Mouse (Mus musculus) forebrain, embryonic 13.5 days (tissue): ENCODE data around the gene Dcaf8. TPM values are rescaled to one million over a fixed set of nuclear protein-coding genes. Genes with fewer than 3 reads are reported as not detected.

Experiments
- ATAC-seq: fragments of 200-750 bp; cut with Nextera tagmentation; 2 replicates; pipeline ENCODE4 v1.8.0; 2017
- H3K27ac ChIP-seq: fragments of 300-500 bp; sonication (generic); 2 replicates; pipeline ENCODE4 v1.5.1; 2015; ENCODE audit warnings: inconsistent platforms, mild to moderate bottlenecking, moderate library complexity
- H3K27me3 ChIP-seq: fragments of 300-500 bp; sonication (generic); 2 replicates; pipeline ENCODE4 v1.6.1; 2015; ENCODE audit warnings: mild to moderate bottlenecking, inconsistent platforms
- H3K36me3 ChIP-seq: fragments of 300-500 bp; sonication (generic); 2 replicates; pipeline ENCODE4 v1.6.1; 2015; ENCODE audit warnings: mild to moderate bottlenecking, inconsistent platforms; ENCODE audit not compliant: poor library complexity, severe bottlenecking
- H3K4me1 ChIP-seq: fragments of 300-500 bp; sonication (generic); 2 replicates; pipeline ENCODE4 v1.6.1; 2015; ENCODE audit warnings: inconsistent platforms
- H3K4me2 ChIP-seq: fragments of 300-500 bp; sonication (generic); 2 replicates; pipeline ENCODE4 v1.6.1; 2015; ENCODE audit warnings: inconsistent platforms, mild to moderate bottlenecking, moderate library complexity
- H3K4me3 ChIP-seq: fragments of 300-500 bp; sonication (generic); 2 replicates; pipeline ENCODE4 v1.5.1; 2015; ENCODE audit warnings: mild to moderate bottlenecking, inconsistent platforms
- H3K9ac ChIP-seq: fragments of 300-500 bp; sonication (generic); 2 replicates; pipeline ENCODE4 v1.6.1; 2015; ENCODE audit warnings: mild to moderate bottlenecking, inconsistent platforms
- H3K9me3 ChIP-seq: fragments of 300-500 bp; sonication (generic); replicated peaks from 2 replicates; pipeline ENCODE4 v1.6.1; 2016; ENCODE audit warnings: inconsistent platforms
- WGBS: fragments of 180-500 bp; shearing (Covaris S2); methylation state at CpG from one replicate; pipeline ENCODE4 v1.1.7; 2015; 5-methylcytosine and 5-hydroxymethylcytosine counted together
- polyA plus RNA-seq: library from polyadenylated mRNA; unstranded; fragments of >200 nt; fragmentation: Nextera tagmentation; extraction: Ambion mirVana; gene quantifications from 2 replicates; pipeline ENCODE4 v1.2.1, GENCODE M21; 2015

The Dcaf8 gene
- polyA plus RNA-seq, 1 experiment from 2014 or later, result 112 TPM

- Histone ChIP-seq H3K9ac (peak overlapping the region; percentile 98), H3K27ac (peak overlapping the region; percentile 98), H3K9me3 (no peaks in the 10 kb centered on the region), H3K27me3 (no peaks in the 10 kb centered on the region), H3K4me3 (0 out of 2 replicates have a peak overlapping the region, but pooled peaks have one; percentile 88), H3K4me2 (peak overlapping the region; percentile 95), H3K4me1 (peaks cover 53% of the 10 kb centered on the region), H3K36me3 (no peaks in the 10 kb centered on the region)
- peak; percentile 3; the same call in 1 of the 2 replicates for ATAC-seq
- WGBS, result 6% methylated on average over 7 of the region's 7 CpGs
Observed at GRCm38 (mm10) chr1:172207111-172207584, 59.3 kb downstream of the Dcaf8 start.

DNA sequence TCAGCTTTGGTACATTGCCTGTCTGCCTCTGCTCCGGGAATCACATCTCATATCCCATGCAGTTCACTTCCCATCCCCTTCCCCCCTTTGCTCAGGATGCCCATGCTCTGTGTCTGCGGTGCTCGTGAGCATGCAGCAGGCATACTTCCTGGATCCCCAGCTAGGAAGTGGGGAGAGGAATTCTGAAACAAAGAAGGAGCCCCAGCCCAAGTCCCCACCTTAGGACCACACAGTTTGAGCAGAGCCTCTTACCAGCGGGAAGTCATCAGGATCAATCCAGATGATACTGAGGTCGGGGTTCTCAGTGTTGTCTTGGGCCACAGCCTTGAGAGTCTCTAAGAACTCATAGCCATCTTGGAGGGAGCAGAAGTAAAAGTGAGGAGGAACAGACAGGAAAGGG is 64.9 kb downstream of the Dcaf8 start:
- ATAC-seq, result no peak

GRCm38 (mm10) chr1:172213771-172214170 is 65.9 kb downstream of the Dcaf8 start:
- no peak for ATAC-seq
- H3K27me3 ChIP-seq, result no peaks in the 10 kb centered on the region
- H3K4me1 ChIP-seq, result peaks cover 45% of the 10 kb centered on the region
- 45% methylated on average over 4 of the region's 4 CpGs for WGBS
- H3K36me3 ChIP-seq, result no peaks in the 10 kb centered on the region
- H3K9me3 ChIP-seq, result no peaks in the 10 kb centered on the region
- no peak overlapping the region for H3K4me2 ChIP-seq
- H3K9ac ChIP-seq, result no peak overlapping the region
- peak overlapping the region; percentile 64 for H3K27ac ChIP-seq
- H3K4me3 ChIP-seq, result no peak overlapping the region

More for the DNA sequence above, 64.9 kb downstream of the Dcaf8 start:
- no peak overlapping the region for H3K9ac ChIP-seq
- no peaks in the 10 kb centered on the region for H3K36me3 ChIP-seq
- no peak overlapping the region for H3K4me3 ChIP-seq
- H3K9me3 ChIP-seq, result no peaks in the 10 kb centered on the region
- no peak overlapping the region for H3K4me2 ChIP-seq
- 52% methylated on average over 5 of the region's 5 CpGs for WGBS
- 0 out of 2 replicates have a peak overlapping the region, but pooled peaks have one; percentile 10 for H3K27ac ChIP-seq
- H3K4me1 ChIP-seq, result peaks cover 35% of the 10 kb centered on the region
- no peaks in the 10 kb centered on the region for H3K27me3 ChIP-seq

DNA sequence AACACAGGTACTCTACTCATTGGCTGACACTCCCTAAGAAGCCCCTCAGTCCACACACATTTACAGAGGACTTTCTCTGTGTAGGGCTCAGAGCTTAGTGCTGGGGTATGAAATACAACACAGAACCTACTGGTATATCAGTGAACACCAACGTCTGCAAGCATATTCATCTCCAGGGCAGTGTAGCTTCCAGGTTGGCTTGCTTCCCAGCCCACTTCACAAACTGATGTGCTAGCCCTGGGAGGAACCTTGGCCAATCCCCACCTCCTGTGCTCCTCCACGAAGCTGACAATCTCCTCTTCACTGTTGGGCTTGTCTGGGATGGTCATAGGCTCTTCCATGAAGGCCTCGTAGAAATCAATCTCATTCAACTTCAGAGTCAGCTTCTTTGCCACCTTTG is 66.9 kb downstream of the Dcaf8 start:
- H3K9me3 ChIP-seq, result no peaks in the 10 kb centered on the region
- no peaks in the 10 kb centered on the region for H3K36me3 ChIP-seq
- H3K4me2 ChIP-seq, result no peak overlapping the region
- H3K9ac ChIP-seq, result no peak overlapping the region
- ATAC-seq, result no peak
- WGBS, result 64% methylated on average over 3 of the region's 3 CpGs
- H3K4me3 ChIP-seq, result no peak overlapping the region
- H3K27ac ChIP-seq, result no peak overlapping the region
- no peaks in the 10 kb centered on the region for H3K27me3 ChIP-seq
- H3K4me1 ChIP-seq, result peaks cover 55% of the 10 kb centered on the region

DNA sequence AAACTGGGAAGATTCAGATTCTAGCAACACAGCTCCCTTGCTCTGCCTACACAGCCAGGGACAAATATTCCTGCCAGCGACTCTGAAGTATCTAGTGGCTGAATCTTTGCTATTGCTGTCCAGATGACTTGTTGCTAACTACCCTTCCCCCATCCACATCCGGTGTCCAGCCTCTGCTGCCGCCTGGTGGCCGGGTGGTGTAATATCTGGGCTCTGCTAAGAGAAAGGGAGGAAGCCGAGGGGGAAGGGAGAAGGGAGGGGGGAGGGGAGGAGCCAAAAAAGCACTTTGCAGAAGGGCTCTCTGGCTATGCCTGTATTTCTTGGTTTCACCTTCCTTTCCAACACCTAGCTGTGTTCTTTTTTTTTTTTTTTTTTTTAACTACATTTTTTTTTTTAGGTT is 69.3 kb downstream of the Dcaf8 start:
- H3K4me2 ChIP-seq, result peak overlapping the region; percentile 43
- peak overlapping the region; percentile 34; the same call in 1 of the 2 replicates for H3K9ac ChIP-seq
- no peaks in the 10 kb centered on the region for H3K36me3 ChIP-seq
- H3K4me1 ChIP-seq, result peaks cover 79% of the 10 kb centered on the region
- H3K27me3 ChIP-seq, result no peaks in the 10 kb centered on the region
- H3K9me3 ChIP-seq, result no peaks in the 10 kb centered on the region
- ATAC-seq, result peak; percentile 60
- peak overlapping the region; percentile 35; the same call in 1 of the 2 replicates for H3K27ac ChIP-seq
- WGBS, result 0% methylated on average over 5 of the region's 5 CpGs
- no peak overlapping the region for H3K4me3 ChIP-seq

- H3K36me3 ChIP-seq, result no peaks in the 10 kb centered on the region
- H3K27ac ChIP-seq, result peak overlapping the region; percentile 45; the same call in 1 of the 2 replicates
- H3K27me3 ChIP-seq, result no peaks in the 10 kb centered on the region
- H3K9me3 ChIP-seq, result no peaks in the 10 kb centered on the region
- H3K9ac ChIP-seq, result no peak overlapping the region
- H3K4me1 ChIP-seq, result peaks cover 77% of the 10 kb centered on the region
- WGBS, result 54% methylated on average over 15 of the region's 15 CpGs
- ATAC-seq, result no peak
- no peak overlapping the region for H3K4me2 ChIP-seq
- no peak overlapping the region for H3K4me3 ChIP-seq
Observed at GRCm38 (mm10) chr1:172218164-172218910, 70.5 kb downstream of the Dcaf8 start.

GRCm38 (mm10) chr1:172219451-172220406 is 71.8 kb downstream of the Dcaf8 start, which contains the start of gene Casq1:
Gene Casq1, minus strand, starts transcription at chr1:172219868.
- Histone ChIP-seq H3K4me2 (peak within 1 kb of the TSS; percentile 10; the same call in 1 of the 2 replicates), H3K36me3 (no peaks in the 10 kb centered on the region), H3K9ac (no peak within 1 kb of the TSS), H3K9me3 (no peaks in the 10 kb centered on the region), H3K4me1 (peaks cover 63% of the 10 kb centered on the region), H3K27me3 (no peaks in the 10 kb centered on the region), H3K4me3 (no peak within 1 kb of the TSS), H3K27ac (peak within 1 kb of the TSS; percentile 45)
- 75% methylated on average over 19 of the region's 19 CpGs for WGBS
- ATAC-seq, result no peak

- peak; percentile 55 for ATAC-seq
- no peaks in the 10 kb centered on the region for H3K36me3 ChIP-seq
- 27% methylated on average over 10 of the region's 10 CpGs for WGBS
- no peaks in the 10 kb centered on the region for H3K27me3 ChIP-seq
- H3K4me3 ChIP-seq, result no peak overlapping the region
- H3K4me2 ChIP-seq, result peak overlapping the region; percentile 0; the same call in 1 of the 2 replicates
- H3K9ac ChIP-seq, result no peak overlapping the region
- no peaks in the 10 kb centered on the region for H3K9me3 ChIP-seq
- peaks cover 58% of the 10 kb centered on the region for H3K4me1 ChIP-seq
- peak overlapping the region; percentile 45 for H3K27ac ChIP-seq
Observed at GRCm38 (mm10) chr1:172220414-172220813, 72.5 kb downstream of the Dcaf8 start.

- no peak overlapping the region for H3K4me2 ChIP-seq
- H3K36me3 ChIP-seq, result no peaks in the 10 kb centered on the region
- H3K4me1 ChIP-seq, result peaks cover 58% of the 10 kb centered on the region
- WGBS, result 44% methylated on average over 11 of the region's 11 CpGs
- no peaks in the 10 kb centered on the region for H3K9me3 ChIP-seq
- H3K4me3 ChIP-seq, result no peak overlapping the region
- no peak for ATAC-seq
- H3K27ac ChIP-seq, result peak overlapping the region; percentile 45
- H3K9ac ChIP-seq, result no peak overlapping the region
- no peaks in the 10 kb centered on the region for H3K27me3 ChIP-seq
Observed at GRCm38 (mm10) chr1:172221297-172222063, 73.6 kb downstream of the Dcaf8 start.

- Histone ChIP-seq H3K4me1 (no peaks in the 10 kb centered on the region), H3K36me3 (no peaks in the 10 kb centered on the region), H3K4me2 (no peak overlapping the region), H3K27me3 (no peaks in the 10 kb centered on the region), H3K9me3 (no peaks in the 10 kb centered on the region), H3K4me3 (no peak overlapping the region), H3K27ac (no peak overlapping the region), H3K9ac (no peak overlapping the region)
- ATAC-seq, result no peak
- WGBS, result 81% methylated on average over 2 of the region's 2 CpGs
Observed at GRCm38 (mm10) chr1:172228209-172228608, 80.3 kb downstream of the Dcaf8 start.

DNA sequence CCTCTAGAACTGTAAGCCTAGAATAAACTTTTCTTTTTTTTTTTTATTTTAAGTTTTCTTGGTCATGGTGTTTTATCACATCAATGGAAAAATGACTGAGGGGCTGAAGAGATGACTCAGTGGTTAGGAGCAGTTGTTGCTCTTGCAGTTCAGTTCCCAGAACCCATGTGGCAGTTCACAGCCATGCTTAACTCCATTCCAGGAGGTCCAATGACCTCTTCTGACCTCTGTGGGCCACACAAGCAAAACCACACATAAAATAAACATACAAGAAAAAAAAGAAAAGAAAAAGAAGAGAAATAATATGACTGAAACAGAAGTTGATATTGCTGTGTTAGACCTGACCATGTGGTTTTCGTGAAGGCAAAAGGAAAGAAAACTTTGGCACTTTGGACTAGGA is 81.3 kb downstream of the Dcaf8 start:
- no peaks in the 10 kb centered on the region for H3K9me3 ChIP-seq
- ATAC-seq, result no peak
- no peaks in the 10 kb centered on the region for H3K36me3 ChIP-seq
- H3K4me3 ChIP-seq, result no peak overlapping the region
- no peak overlapping the region for H3K27ac ChIP-seq
- 95% methylated on average over 1 of the region's 1 CpGs for WGBS
- H3K4me2 ChIP-seq, result no peak overlapping the region
- no peaks in the 10 kb centered on the region for H3K27me3 ChIP-seq
- H3K9ac ChIP-seq, result no peak overlapping the region
- no peaks in the 10 kb centered on the region for H3K4me1 ChIP-seq
